Mouse (Mus musculus): ENCODE results near the gene Irs1.
A peak's percentile ranks its signal among the peaks of the same experiment; 100 is the strongest.

DNA sequence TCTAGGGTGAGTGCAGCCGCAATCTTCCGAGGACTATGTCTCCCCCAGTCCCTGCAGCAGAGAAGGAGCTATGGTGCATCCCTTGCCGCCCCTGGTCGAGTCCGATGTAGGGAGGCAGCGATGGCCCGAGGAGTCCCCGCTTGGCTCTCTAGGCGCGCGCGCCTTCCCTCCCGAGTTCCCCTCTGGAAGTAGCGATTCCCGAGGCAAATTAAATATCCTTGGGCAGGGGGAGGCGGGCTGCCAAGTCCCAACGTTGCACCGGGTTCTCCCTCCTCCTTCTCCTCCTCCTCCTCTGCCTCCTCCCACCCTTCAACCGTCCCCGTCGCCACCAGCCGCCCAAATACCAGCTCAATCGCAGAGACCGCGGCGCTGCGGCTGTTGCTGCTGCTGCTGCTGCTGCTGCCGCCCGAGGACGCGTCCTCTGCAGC lies 479 bp downstream of the Irs1 start:
- peak; percentile 83 for TF ChIP-seq POLR2A (IDR thresholded peaks at IDR 0.05; ENCODE audit: insufficient read length, low read depth)
- TF ChIP-seq TCF12 (IDR thresholded peaks at IDR 0.05; ENCODE audit: insufficient read depth, poor library complexity, severe bottlenecking) = no peak
- no peak for TF ChIP-seq CEBPB (IDR thresholded peaks at IDR 0.05; ENCODE audit: insufficient read depth, poor library complexity, severe bottlenecking)
- no peak for TF ChIP-seq E2F4 (IDR thresholded peaks at IDR 0.05; ENCODE audit: insufficient read depth)
- TF ChIP-seq MYOG (IDR thresholded peaks at IDR 0.05; ENCODE audit: control insufficient read depth in 1 of 3, insufficient read depth in 1 of 3, insufficient read length in 2 of 3, low read depth in 2 of 3) = peak in 1 of 3 experiments; percentile 55

All from myocyte (in vitro differentiated cells).